In genomic region chr11:59410851-59411250, GRCm38 (mm10) we compare ENCODE assay signal across 36 mouse cellular contexts. TPM values are rescaled to one million over a fixed set of nuclear protein-coding genes. Genes with fewer than 3 reads are reported as not detected.
DNase-seq lines count a peak whose midpoint lies in the region; ATAC-seq and TF ChIP-seq lines count a peak whose summit lies in the region.
"Had no signal": no experiment of that assay in that cellular context is flagged by ENCODE, and none has a peak within 500 bp of the region (broad histone marks: within the 10 kb centered on the region; RNA-seq: fewer than 3 reads in every experiment).

No protein-coding gene starts in this region.

- ATAC-seq in embryonic facial prominence, embryonic 12.5 days (ENCODE audit: insufficient number of reproducible peaks, insufficient read depth, low FRiP score, low TSS enrichment), result no peak
- ATAC-seq: hindbrain, embryonic 16.5 days; intestine, embryonic 15.5 days; Patski had no signal

- peaks cover 28% of the 10 kb centered on the region for H3K4me1 ChIP-seq in embryonic facial prominence, embryonic 12.5 days
- H3K4me1 ChIP-seq in embryonic facial prominence, embryonic 10.5 days, result peaks cover 25% of the 10 kb centered on the region
- peaks cover 23% of the 10 kb centered on the region for H3K4me1 ChIP-seq in embryonic fibroblast, embryonic 13.5 days (ENCODE audit: control insufficient read depth, insufficient read depth, low read length)
- H3K4me1 ChIP-seq: intestine, embryonic 15.5 days; lung, embryonic 15.5 days; neural tube, embryonic 12.5 days had no signal

- no peak overlapping the region for H3K9ac ChIP-seq in embryonic facial prominence, embryonic 12.5 days
- H3K9ac ChIP-seq: forebrain, embryonic 12.5 days; heart, embryonic 12.5 days; intestine, embryonic 15.5 days; liver, embryonic 14.5 days; lung, embryonic 15.5 days; neural tube, embryonic 12.5 days had no signal

- no peak for TF ChIP-seq CTCF in embryonic fibroblast, embryonic 13.5 days (IDR thresholded peaks at IDR 0.05; ENCODE audit: borderline replicate concordance, insufficient read depth, low read length)
- TF ChIP-seq CTCF in left cerebral cortex, adult 2 months (IDR thresholded peaks at IDR 0.05), result no peak
- TF ChIP-seq CTCF in gastrocnemius, adult 2 months (IDR thresholded peaks at IDR 0.05), result no peak

- H3K9me3 ChIP-seq in embryonic facial prominence, embryonic 12.5 days, result no peaks in the 10 kb centered on the region
- 0 out of 2 replicates have a peak, but pooled peaks cover 3% of the 10 kb centered on the region for H3K9me3 ChIP-seq in embryonic facial prominence, embryonic 10.5 days
- H3K9me3 ChIP-seq: forebrain, embryonic 12.5 days; G1E; heart, embryonic 12.5 days; hindbrain, embryonic 10.5 days; intestine, embryonic 15.5 days; lung, embryonic 15.5 days; neural tube, embryonic 12.5 days had no signal

- intact Hi-C loops in left cerebral cortex, adult 2 months (cut with DNase I), result loop anchor here (5.0 kb wide), 2 partner anchors 74 to 104 kb away; partner anchors contain the start of gene Wnt9a
- intact Hi-C loops in gastrocnemius, adult 2 months (cut with DNase I), result no loop called here

- no peak overlapping the region for H3K4me3 ChIP-seq in embryonic facial prominence, embryonic 12.5 days
- H3K4me3 ChIP-seq in embryonic facial prominence, embryonic 10.5 days, result no peak overlapping the region
- H3K4me3 ChIP-seq in embryonic fibroblast, embryonic 13.5 days (ENCODE audit: insufficient read depth, low read length), result no peak overlapping the region
- H3K4me3 ChIP-seq in left cerebral cortex, adult 2 months, result no peak overlapping the region
- H3K4me3 ChIP-seq in gastrocnemius, adult 2 months, result no peak overlapping the region
- H3K4me3 ChIP-seq: erythroblast, embryonic 14.5 days; forebrain, embryonic 12.5 days; heart, embryonic 12.5 days; hindbrain, embryonic 10.5 days; intestine, embryonic 15.5 days; lung, embryonic 15.5 days; neural tube, embryonic 12.5 days had no signal

- no peak overlapping the region for H3K4me2 ChIP-seq in embryonic facial prominence, embryonic 12.5 days (replicated peaks)
- H3K4me2 ChIP-seq: forebrain, embryonic 12.5 days; heart, embryonic 12.5 days; intestine, embryonic 15.5 days; lung, embryonic 15.5 days; neural tube, embryonic 12.5 days had no signal

- H3K36me3 ChIP-seq in embryonic facial prominence, embryonic 12.5 days, result peaks cover 55% of the 10 kb centered on the region
- peaks cover 75% of the 10 kb centered on the region for H3K36me3 ChIP-seq in embryonic facial prominence, embryonic 10.5 days (replicated peaks)

- TF ChIP-seq POLR2A in embryonic fibroblast, embryonic 13.5 days (IDR thresholded peaks at IDR 0.05; ENCODE audit: low read depth, low read length), result no peak

- WGBS in embryonic facial prominence, embryonic 12.5 days, result 81% methylated on average over 2 of the region's 2 CpGs
- WGBS in embryonic facial prominence, embryonic 10.5 days, result 88% methylated on average over 2 of the region's 2 CpGs

- no peak for DNase-seq in embryonic facial prominence, embryonic 10.5 days (ENCODE audit: low spot score)
- peak; percentile 44 for DNase-seq in adrenal gland, postnatal 25 days
- DNase-seq in left cerebral cortex, adult 2 months (ENCODE audit: extremely low spot score in 1 of 2, low spot score in 2 of 2), result no peak
- no peak for DNase-seq in gastrocnemius, adult 2 months
- DNase-seq in frontal cortex, adult 2 months (ENCODE audit: extremely low spot score in 1 of 2, low spot score in 1 of 2), result no peak
- DNase-seq: B cell, adult 2 months; cerebellum, adult 2 months; cerebellum, postnatal 36 days; embryo, embryonic 11 days; heart, adult 11 months; heart, postnatal 10 days; kidney, adult 9 months; kidney, postnatal 14 days; layer of hippocampus, postnatal 36 days; lung, postnatal 36 days; midbrain, embryonic 14.5 days; right cerebral cortex, postnatal 14 days; thymus, postnatal 36 days had no signal

- H3K27me3 ChIP-seq in embryonic facial prominence, embryonic 12.5 days, result no peaks in the 10 kb centered on the region
- H3K27me3 ChIP-seq in embryonic facial prominence, embryonic 10.5 days (replicated peaks; ENCODE audit: low read depth, poor library complexity, severe bottlenecking), result no peaks in the 10 kb centered on the region
- H3K27me3 ChIP-seq: CH12.LX; forebrain, embryonic 12.5 days; heart, embryonic 12.5 days; intestine, embryonic 15.5 days; lung, embryonic 15.5 days; neural tube, embryonic 12.5 days; Patski had no signal

- H3K27ac ChIP-seq in embryonic facial prominence, embryonic 12.5 days, result peak overlapping the region; percentile 0; the same call in 1 of the 2 replicates
- H3K27ac ChIP-seq in embryonic facial prominence, embryonic 10.5 days (replicated peaks), result no peak overlapping the region
- H3K27ac ChIP-seq in embryonic fibroblast, embryonic 13.5 days (ENCODE audit: insufficient read depth, low read length), result peak overlapping the region; percentile 76
- no peak overlapping the region for H3K27ac ChIP-seq in left cerebral cortex, adult 2 months
- no peak overlapping the region for H3K27ac ChIP-seq in gastrocnemius, adult 2 months
- H3K27ac ChIP-seq: forebrain, embryonic 12.5 days; hindbrain, embryonic 10.5 days; intestine, embryonic 15.5 days; liver, embryonic 14.5 days; lung, embryonic 15.5 days; neural tube, embryonic 12.5 days had no signal

RNA-seq across cellular contexts. Expression of gene Prss38, which starts 35.4 kb away (rescaled TPM):
- polyA plus RNA-seq in embryonic facial prominence, embryonic 12.5 days (2016; fragmentation: Nextera tagmentation; extraction: Ambion mirVana), result not detected in 2 replicates
- polyA plus RNA-seq in embryonic facial prominence, embryonic 10.5 days (2016; fragmentation: Nextera tagmentation; extraction: Ambion mirVana), result not detected in 2 replicates
- total RNA-seq in adrenal gland, postnatal 25 days (2021), result not detected in 2 replicates
- polyA plus RNA-seq in embryonic fibroblast, embryonic 13.5 days (2011; ENCODE audit: insufficient read length, low read depth, missing spikeins), result not detected in 2 replicates
- not detected for total RNA-seq in left cerebral cortex, adult 2 months (2021)
- total RNA-seq in gastrocnemius, adult 2 months (2021), result not detected
- polyA plus RNA-seq in frontal cortex, adult 2 months (2012; rRNA removed), result 0.11 and 0.12 TPM in 2 replicates
- total RNA-seq: CH12.LX; gastrocnemius, adult 8-10 months; heart, postnatal 10 days; layer of hippocampus, adult 18-20 months; layer of hippocampus, postnatal 36 days; left cerebral cortex, postnatal 25 days; megakaryocyte-erythroid progenitor cell, adult 5-6 weeks had no signal
- polyA plus RNA-seq: cerebellum, adult 2 months; erythroblast, embryonic 14.5 days; forebrain, embryonic 12.5 days; G1E; heart, embryonic 12.5 days; hindbrain, embryonic 10.5 days; hindbrain, embryonic 16.5 days; intestine, embryonic 15.5 days; liver, embryonic 14.5 days; lung, embryonic 15.5 days; neural tube, embryonic 12.5 days; Patski had no signal

RNA-seq across cellular contexts. Expression of gene Jmjd4, which starts 39.0 kb away (rescaled TPM):
- 18.8 and 19.3 TPM in 2 replicates for polyA plus RNA-seq in embryonic facial prominence, embryonic 12.5 days (2016; fragmentation: Nextera tagmentation; extraction: Ambion mirVana)
- polyA plus RNA-seq in embryonic facial prominence, embryonic 10.5 days (2016; fragmentation: Nextera tagmentation; extraction: Ambion mirVana), result 19.1 and 19.6 TPM in 2 replicates
- 10.4 and 11.4 TPM in 2 replicates for total RNA-seq in adrenal gland, postnatal 25 days (2021)
- 7.2 and 9.1 TPM in 2 replicates for polyA plus RNA-seq in embryonic fibroblast, embryonic 13.5 days (2011; ENCODE audit: insufficient read length, low read depth, missing spikeins)
- total RNA-seq in left cerebral cortex, adult 2 months (2021), result 10 to 100 TPM; 27.3 to 27.4 TPM
- 10 to 100 TPM in 1 of 2 experiments, 1 to 10 TPM in 1; 7.2 to 10.2 TPM for total RNA-seq in gastrocnemius, adult 2 months (2021)
- 14.7 and 15.6 TPM in 2 replicates for polyA plus RNA-seq in frontal cortex, adult 2 months (2012; rRNA removed)

RNA-seq across cellular contexts. Expression of gene Snap47, which starts 40.1 kb away (rescaled TPM):
- polyA plus RNA-seq in embryonic facial prominence, embryonic 12.5 days (2016; fragmentation: Nextera tagmentation; extraction: Ambion mirVana), result 157 and 169 TPM in 2 replicates
- 128 and 134 TPM in 2 replicates for polyA plus RNA-seq in embryonic facial prominence, embryonic 10.5 days (2016; fragmentation: Nextera tagmentation; extraction: Ambion mirVana)
- total RNA-seq in adrenal gland, postnatal 25 days (2021), result 74.2 and 87.8 TPM in 2 replicates
- 90.8 and 91.0 TPM in 2 replicates for polyA plus RNA-seq in embryonic fibroblast, embryonic 13.5 days (2011; ENCODE audit: insufficient read length, low read depth, missing spikeins)
- 100 to 1,000 TPM; 379 to 395 TPM for total RNA-seq in left cerebral cortex, adult 2 months (2021)
- 10 to 100 TPM; 18.6 to 30.4 TPM for total RNA-seq in gastrocnemius, adult 2 months (2021)
- 337 and 389 TPM in 2 replicates for polyA plus RNA-seq in frontal cortex, adult 2 months (2012; rRNA removed)

Comparison
In these comparisons a context has a peak if more than half of its experiments do, and no peak if none do; other contexts are left out.
1. H3K27ac ChIP-seq: peak in embryonic facial prominence, embryonic 12.5 days (single experiment) and embryonic fibroblast, embryonic 13.5 days (single experiment); none in embryonic facial prominence, embryonic 10.5 days (single experiment), left cerebral cortex, adult 2 months (single experiment) and gastrocnemius, adult 2 months (single experiment).